Mouse (Mus musculus) bone marrow, adult 2 months (tissue): ENCODE data around the gene Tbl1xr1. TPM values are rescaled to one million over a fixed set of nuclear protein-coding genes. Genes with fewer than 3 reads are reported as not detected.

Experiments used
- H3K27ac ChIP-seq: fragments of 200-500 bp; 2 replicates; pipeline ENCODE4 v1.5.1; 2012; ENCODE audit warnings: low read depth, mild to moderate bottlenecking, control low read depth, inconsistent platforms, low read length; ENCODE audit not compliant: control insufficient read depth, poor library complexity, insufficient read depth
- H3K4me1 ChIP-seq: fragments of 200-500 bp; 2 replicates; pipeline ENCODE4 v1.6.1; 2011; ENCODE audit warnings: low read length; ENCODE audit not compliant: control insufficient read depth, insufficient read depth
- H3K4me3 ChIP-seq: fragments of 200-500 bp; replicated peaks from 2 replicates; pipeline ENCODE3; 2011; ENCODE audit warnings: mild to moderate bottlenecking, low read depth, low read length, control low read depth; ENCODE audit not compliant: control insufficient read depth
- CTCF ChIP-seq: fragments of 200-500 bp; IDR thresholded peaks from 2 replicates; pipeline ENCODE4 v1.5.1; 2011; ENCODE audit warnings: low read length, control low read depth; ENCODE audit not compliant: control insufficient read depth, insufficient read depth
- POLR2A ChIP-seq: fragments of 200-500 bp; IDR thresholded peaks from 2 replicates; pipeline ENCODE4 v1.6.1; 2011; ENCODE audit warnings: low read depth, mild to moderate bottlenecking, control low read depth, low read length, borderline replicate concordance; ENCODE audit not compliant: control insufficient read depth
- WGBS: fragments of 180-500 bp; shearing (Covaris S2); methylation state at CpG from one replicate; pipeline ENCODE4 v1.1.7; 2018; 5-methylcytosine and 5-hydroxymethylcytosine counted together
- polyA plus RNA-seq: library from polyadenylated mRNA; stranded (reverse); fragments of >200 nt; gene quantifications from 2 replicates; pipeline ENCODE4 v1.2.4, GENCODE M21; 2011; ENCODE audit warnings: low replicate concordance; ENCODE audit not compliant: missing spikeins, insufficient read depth, insufficient read length

Gene Tbl1xr1
- polyA plus RNA-seq, 1 experiment: 32.5 TPM

DNA sequence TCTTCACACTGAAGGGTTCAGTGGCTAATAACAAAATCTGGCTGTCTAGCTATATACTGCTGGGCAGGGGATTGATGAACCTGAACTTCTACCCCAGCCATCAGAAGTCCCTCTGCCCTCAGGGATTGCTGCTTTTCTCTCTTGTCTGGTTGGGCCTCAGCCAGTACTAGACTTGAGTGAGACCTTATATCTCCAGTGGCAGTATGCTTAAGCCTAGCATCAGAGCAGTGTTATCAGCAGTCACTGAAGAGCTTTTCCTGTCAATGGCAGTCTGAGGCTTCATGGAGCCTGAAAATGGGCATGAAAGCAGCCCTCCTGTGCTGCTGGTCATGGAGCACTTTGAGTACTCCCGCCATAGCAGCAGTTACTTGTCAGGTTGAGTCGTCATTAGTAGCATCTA, 46.7 kb downstream of the Tbl1xr1 start:
- Histone ChIP-seq H3K27ac (no peak overlapping the region), H3K4me3 (no peak overlapping the region), H3K4me1 (peaks cover 3% of the 10 kb centered on the region)
- no peak for TF ChIP-seq POLR2A
- 58% methylated on average over 2 of the region's 2 CpGs for WGBS

DNA sequence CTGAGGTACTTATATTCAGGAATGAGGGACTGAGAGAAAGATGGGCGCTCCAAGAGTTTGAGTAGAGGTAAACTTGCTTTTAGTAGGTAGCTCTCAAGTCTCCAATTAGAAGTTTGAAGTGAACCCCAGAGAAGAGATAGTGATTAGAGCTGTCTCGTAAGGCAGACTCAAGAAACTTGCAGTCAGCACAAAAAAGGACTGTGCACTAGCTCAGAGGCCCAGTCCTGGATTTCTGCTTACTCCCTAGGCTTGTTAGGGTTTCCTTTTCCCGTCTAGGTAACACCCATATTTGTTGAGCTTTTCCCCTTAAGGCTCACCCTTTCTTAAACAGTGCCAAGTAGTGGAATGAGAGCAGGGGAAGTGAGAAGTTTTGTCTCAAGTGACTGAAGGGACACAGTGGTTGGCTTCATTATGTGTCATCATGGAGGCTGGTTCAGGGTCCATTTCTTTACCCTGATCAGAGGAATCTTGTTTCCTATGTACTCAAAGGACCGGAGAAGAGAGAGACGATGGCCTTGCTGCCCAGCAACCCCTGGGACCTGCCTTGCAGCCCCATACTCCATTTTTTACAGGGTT, 49.9 kb downstream of the Tbl1xr1 start:
- H3K4me3 ChIP-seq: no peak overlapping the region
- H3K4me1 ChIP-seq: peaks cover under 1% of the 10 kb centered on the region
- 80% methylated on average over 5 of the region's 5 CpGs for WGBS
- no peak overlapping the region for H3K27ac ChIP-seq
- no peak for TF ChIP-seq POLR2A
- no peak for TF ChIP-seq CTCF

- no peak for TF ChIP-seq CTCF
- no peak for TF ChIP-seq POLR2A
- Histone ChIP-seq H3K4me3 (no peak overlapping the region), H3K27ac (no peak overlapping the region), H3K4me1 (no peaks in the 10 kb centered on the region; the same call in 1 of the 2 replicates)
- WGBS: 54% methylated on average over 2 of the region's 2 CpGs
These were observed 54.8 kb downstream of the Tbl1xr1 start for GRCm38 (mm10) chr3:22131277-22131676.

DNA sequence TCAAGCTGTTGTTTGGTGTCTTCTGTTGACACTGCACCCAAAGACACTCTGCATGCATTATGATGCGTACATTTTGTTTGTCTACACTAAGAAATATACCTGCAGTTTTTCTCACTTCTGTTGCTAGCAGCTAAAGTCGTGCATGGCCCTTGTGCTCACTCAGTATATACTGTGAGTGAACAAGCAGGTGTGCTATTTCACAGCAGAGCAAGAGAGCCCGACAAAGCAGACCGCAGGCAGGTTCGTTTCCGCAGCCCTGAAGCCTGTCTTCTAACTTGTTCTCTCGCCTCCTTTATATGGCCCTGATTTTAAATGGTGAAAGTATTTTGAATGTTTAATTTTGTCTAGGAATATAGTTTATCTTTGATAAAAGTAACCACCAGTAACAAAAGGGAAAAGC, 57.2 kb downstream of the Tbl1xr1 start:
- peaks cover 4% of the 10 kb centered on the region for H3K4me1 ChIP-seq

GRCm38 (mm10) chr3:22137793-22138579, 61.5 kb downstream of the Tbl1xr1 start:
- TF ChIP-seq POLR2A (no peak), CTCF (no peak)
- Histone ChIP-seq H3K27ac (peak overlapping the region; percentile 38; the same call in 1 of the 2 replicates), H3K4me1 (peaks cover 6% of the 10 kb centered on the region), H3K4me3 (no peak overlapping the region)
- 26% methylated on average over 9 of the region's 9 CpGs for WGBS

More for the DNA sequence above, 57.2 kb downstream of the Tbl1xr1 start:
- no peak overlapping the region for H3K4me3 ChIP-seq
- no peak overlapping the region for H3K27ac ChIP-seq
- TF ChIP-seq CTCF (no peak), POLR2A (no peak)
- 92% methylated on average over 7 of the region's 7 CpGs for WGBS

DNA sequence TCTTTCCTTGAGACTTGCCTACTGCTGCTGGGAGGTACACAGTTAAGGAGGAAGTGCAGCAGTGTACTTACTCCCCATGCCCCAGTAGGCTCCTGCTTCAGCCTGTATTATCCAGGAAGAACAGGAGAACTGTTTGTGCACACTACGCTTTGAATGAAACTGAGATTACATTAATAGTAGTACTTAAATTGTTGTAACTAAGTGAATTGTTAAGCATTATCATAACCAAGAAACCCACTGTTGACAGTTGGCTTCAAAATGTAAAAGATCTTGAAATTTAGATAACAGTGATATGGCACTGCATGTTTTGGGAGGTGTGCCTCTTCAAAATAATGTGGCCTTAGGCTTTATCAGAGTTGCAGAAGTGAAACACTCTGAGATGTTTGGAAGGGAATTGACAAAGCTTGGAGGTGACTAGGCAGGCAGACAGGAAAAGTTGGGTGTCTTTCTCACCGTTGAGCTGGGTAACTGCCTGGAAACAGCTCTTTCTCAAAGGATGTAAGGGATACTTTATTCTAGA, 62.2 kb downstream of the Tbl1xr1 start:
- 21% methylated on average over 2 of the region's 2 CpGs for WGBS
- no peak for TF ChIP-seq CTCF
- TF ChIP-seq POLR2A: no peak
- no peak overlapping the region for H3K4me3 ChIP-seq
- H3K4me1 ChIP-seq: peaks cover 9% of the 10 kb centered on the region
- no peak overlapping the region for H3K27ac ChIP-seq

- WGBS: 77% methylated on average over 3 of the region's 3 CpGs
- Histone ChIP-seq H3K4me1 (peaks cover 9% of the 10 kb centered on the region), H3K27ac (no peak overlapping the region), H3K4me3 (no peak overlapping the region)
- no peak for TF ChIP-seq POLR2A
These were observed 63.7 kb downstream of the Tbl1xr1 start for GRCm38 (mm10) chr3:22140111-22140658.

DNA sequence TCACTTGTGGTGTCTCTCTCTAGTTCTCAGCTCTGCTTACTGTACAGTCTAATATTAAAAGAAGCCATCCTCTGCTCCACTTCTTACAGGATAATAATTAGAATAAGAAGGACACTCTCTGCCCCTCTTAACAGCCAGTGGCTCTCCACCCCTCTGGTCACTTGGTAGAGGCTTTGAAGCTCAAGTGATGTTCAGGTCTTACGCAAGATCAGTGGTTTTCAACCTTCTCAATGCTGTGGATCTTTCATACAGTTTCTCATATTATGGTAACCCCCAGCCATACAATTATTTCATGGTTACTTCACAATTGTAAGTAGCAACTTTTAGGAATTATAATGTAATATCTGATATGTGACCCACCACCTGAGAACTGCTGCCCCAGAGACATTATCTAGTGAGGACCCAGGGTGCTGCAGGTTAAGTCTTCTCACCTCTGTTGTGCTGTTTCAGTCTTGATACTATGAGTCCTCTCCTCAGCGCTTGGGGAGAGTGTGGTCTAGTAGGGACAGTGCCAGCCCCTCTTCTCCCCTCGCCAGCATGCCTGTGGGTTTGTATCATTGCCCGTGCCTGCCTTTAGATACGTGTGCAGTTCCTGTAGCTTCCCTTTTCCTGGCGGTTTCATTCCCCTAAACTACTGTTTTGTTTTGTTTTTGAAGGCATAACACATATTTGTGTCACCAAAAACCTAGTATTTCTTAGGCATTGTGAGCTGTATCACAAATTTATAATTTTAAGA, 65.7 kb downstream of the Tbl1xr1 start:
- Histone ChIP-seq H3K4me1 (peaks cover 9% of the 10 kb centered on the region), H3K27ac (peak overlapping the region; percentile 45; the same call in 1 of the 2 replicates), H3K4me3 (no peak overlapping the region)
- 16% methylated on average over 6 of the region's 6 CpGs for WGBS
- TF ChIP-seq POLR2A (no peak), CTCF (no peak)
